Mouse (Mus musculus) gastrocnemius, adult 2 months (tissue): ENCODE measurements around the gene Comtd1. TPM values are rescaled to one million over a fixed set of nuclear protein-coding genes. Genes with fewer than 3 reads are reported as not detected.

Experiments
- DNase-seq: peaks from one replicate; pipeline ENCODE4 v3.0.0; 2022
- H3K27ac ChIP-seq: fragments of 200-600 bp; 2 replicates; pipeline ENCODE4 v1.8.1; 2022; ENCODE audit warnings: mild to moderate bottlenecking
- H3K4me3 ChIP-seq: fragments of 200-600 bp; 2 replicates; pipeline ENCODE4 v1.8.1; 2022; ENCODE audit warnings: mild to moderate bottlenecking, moderate library complexity
- CTCF ChIP-seq: fragments of 200-600 bp; IDR thresholded peaks from 2 replicates; pipeline ENCODE4 v1.8.1; 2022; ENCODE audit warnings: antibody characterized with exemption, mild to moderate bottlenecking, moderate library complexity
- intact Hi-C: fragments of 180-260 bp; cut with DNase I; formaldehyde crosslinking; loops from one replicate; pipeline ENCODE4 v1.15.1; 2025
- total RNA-seq, 2 experiments: library from RNA; stranded (reverse); gene quantifications; 2 replicates each; pipeline ENCODE4 v1.2.3; 2021

The Comtd1 gene
- total RNA-seq, 2 experiments from 2014 or later, result 8.8 to 13.0 TPM

- Histone ChIP-seq H3K4me3 (no peak overlapping the region), H3K27ac (peak overlapping the region; percentile 50; the same call in 1 of the 2 replicates)
- DNase-seq, result no peak
- intact Hi-C loops, result no loop called here
- TF ChIP-seq CTCF, result no peak
These were observed 22.8 kb downstream of the Comtd1 start for GRCm38 (mm10) chr14:21825786-21826491.

- DNase-seq, result no peak
- no peak within 1 kb of the TSS for H3K4me3 ChIP-seq
- intact Hi-C loops, result no loop called here
- no peak for TF ChIP-seq CTCF
- H3K27ac ChIP-seq, result peak within 1 kb of the TSS; percentile 86; the same call in 1 of the 2 replicates
These were observed 23.8 kb downstream of the Comtd1 start, which contains the start of gene Vdac2 for GRCm38 (mm10) chr14:21824938-21825337. Gene Vdac2, plus strand, starts transcription at chr14:21825238.

- no peak overlapping the region for H3K4me3 ChIP-seq
- intact Hi-C loops, result no loop called here
- no peak for TF ChIP-seq CTCF
- peak overlapping the region; percentile 86 for H3K27ac ChIP-seq
- DNase-seq, result no peak
These were observed 24.9 kb downstream of the Comtd1 start for GRCm38 (mm10) chr14:21823897-21824296.

- intact Hi-C loops, result no loop called here
- no peak for TF ChIP-seq CTCF
- Histone ChIP-seq H3K4me3 (peak overlapping the region; percentile 36), H3K27ac (peak overlapping the region; percentile 86)
- DNase-seq, result peak; percentile 77
These were observed 25.9 kb downstream of the Comtd1 start for GRCm38 (mm10) chr14:21822795-21823374.

- intact Hi-C loops, result no loop called here
- peak overlapping the region; percentile 86 for H3K27ac ChIP-seq
- no peak for DNase-seq
- no peak for TF ChIP-seq CTCF
- no peak overlapping the region for H3K4me3 ChIP-seq
These were observed 26.5 kb downstream of the Comtd1 start for GRCm38 (mm10) chr14:21822307-21822706.

GRCm38 (mm10) chr14:21820880-21821505, 27.8 kb downstream of the Comtd1 start:
- no peak for TF ChIP-seq CTCF
- H3K27ac ChIP-seq, result no peak overlapping the region; the same call in 1 of the 2 replicates
- no peak for DNase-seq
- H3K4me3 ChIP-seq, result no peak overlapping the region
- intact Hi-C loops, result no loop called here

- intact Hi-C loops, result no loop called here
- H3K27ac ChIP-seq, result no peak overlapping the region
- DNase-seq, result no peak
- no peak overlapping the region for H3K4me3 ChIP-seq
- TF ChIP-seq CTCF, result no peak
These were observed 31.3 kb downstream of the Comtd1 start for GRCm38 (mm10) chr14:21817453-21817852.

- Histone ChIP-seq H3K4me3 (no peak overlapping the region), H3K27ac (no peak overlapping the region)
- no peak for TF ChIP-seq CTCF
- DNase-seq, result no peak
- intact Hi-C loops, result no loop called here
These were observed 32.5 kb downstream of the Comtd1 start for GRCm38 (mm10) chr14:21816255-21816654.

GRCm38 (mm10) chr14:21814606-21815005, 34.2 kb downstream of the Comtd1 start:
- Histone ChIP-seq H3K4me3 (no peak overlapping the region), H3K27ac (no peak overlapping the region)
- DNase-seq, result no peak
- no peak for TF ChIP-seq CTCF
- intact Hi-C loops, result no loop called here

- Histone ChIP-seq H3K4me3 (no peak overlapping the region), H3K27ac (no peak overlapping the region)
- DNase-seq, result no peak
- intact Hi-C loops, result no loop called here
- no peak for TF ChIP-seq CTCF
These were observed 34.9 kb downstream of the Comtd1 start for GRCm38 (mm10) chr14:21813847-21814246.

- H3K4me3 ChIP-seq, result no peak overlapping the region
- DNase-seq, result no peak
- TF ChIP-seq CTCF, result no peak
- intact Hi-C loops, result no loop called here
- H3K27ac ChIP-seq, result no peak overlapping the region
These were observed 35.6 kb downstream of the Comtd1 start for GRCm38 (mm10) chr14:21813216-21813615.

- peak overlapping the region; percentile 53 for H3K27ac ChIP-seq
- DNase-seq, result peak; percentile 81
- intact Hi-C loops, result loop anchor here (1.0 kb wide), 1 partner anchor 37 kb away; no protein-coding TSS in a partner anchor
- peak overlapping the region; percentile 57 for H3K4me3 ChIP-seq
- peak; percentile 75 for TF ChIP-seq CTCF
These were observed 36.1 kb downstream of the Comtd1 start for GRCm38 (mm10) chr14:21812590-21813162.
